In the genomic region with DNA sequence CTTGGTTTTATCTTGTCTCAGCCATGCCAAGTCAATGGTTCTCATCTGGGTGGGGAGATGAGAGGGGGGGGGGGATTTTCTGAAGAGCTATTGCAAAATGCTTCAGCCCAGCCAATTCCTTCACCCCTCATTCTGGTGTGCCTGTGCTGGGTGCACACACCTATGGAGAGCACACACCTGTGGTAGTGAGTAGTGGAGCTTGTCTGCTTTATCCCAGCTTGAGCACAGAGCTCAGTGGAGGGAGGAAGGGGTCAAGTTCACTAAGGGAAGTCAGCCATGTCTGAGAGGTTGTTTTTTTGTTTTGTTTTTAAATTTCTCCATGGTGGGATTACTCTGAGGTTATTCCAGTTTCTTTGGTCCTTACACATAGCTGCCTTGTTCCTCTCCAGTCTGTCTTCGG, we compare ENCODE assay signal across 25 mouse cellular contexts. TPM values are rescaled to one million over a fixed set of nuclear protein-coding genes. Genes with fewer than 3 reads are reported as not detected.
DNase-seq lines count a peak whose midpoint lies in the region; ATAC-seq lines count a peak whose summit lies in the region.
"Had no signal": no experiment of that assay in that cellular context is flagged by ENCODE, and none has a peak within 500 bp of the region (broad histone marks: within the 10 kb centered on the region; RNA-seq: fewer than 3 reads in every experiment).

No protein-coding gene starts in this region.

- ATAC-seq in heart, embryonic 13.5 days (ENCODE audit: extremely low read depth, insufficient number of reproducible peaks, low FRiP score, low TSS enrichment) = no peak
- no peak for ATAC-seq in heart, embryonic 11.5 days (replicated peaks; ENCODE audit: insufficient number of reproducible peaks, low FRiP score, low TSS enrichment)
- peak; percentile 65; the same call in 1 of the 2 replicates for ATAC-seq in kidney, embryonic 16.5 days (ENCODE audit: low FRiP score, low TSS enrichment)
- ATAC-seq: forebrain, embryonic 14.5 days had no signal

- H3K27ac ChIP-seq in heart, embryonic 13.5 days (replicated peaks) = 0 out of 2 replicates have a peak overlapping the region, but pooled peaks have one; percentile 8
- H3K27ac ChIP-seq in heart, embryonic 11.5 days (ENCODE audit: low read depth, low read length) = no peak overlapping the region
- H3K27ac ChIP-seq in kidney, embryonic 16.5 days (ENCODE audit: low read length) = no peak overlapping the region
- H3K27ac ChIP-seq: embryonic facial prominence, embryonic 13.5 days; embryonic facial prominence, embryonic 15.5 days; forebrain, embryonic 10.5 days; forebrain, embryonic 12.5 days had no signal

- H3K4me3 ChIP-seq in heart, embryonic 13.5 days = no peak overlapping the region
- H3K4me3 ChIP-seq in heart, embryonic 11.5 days (ENCODE audit: low read depth, low read length) = no peak overlapping the region
- no peak overlapping the region for H3K4me3 ChIP-seq in kidney, embryonic 16.5 days (ENCODE audit: low read length)
- H3K4me3 ChIP-seq: embryonic facial prominence, embryonic 13.5 days; embryonic facial prominence, embryonic 15.5 days; erythroblast, embryonic 14.5 days; forebrain, embryonic 10.5 days; forebrain, embryonic 12.5 days had no signal

- DNase-seq in kidney, postnatal 25 days = no peak
- DNase-seq in urinary bladder, adult 2 months (ENCODE audit: low spot score) = peak; percentile 4
- no peak for DNase-seq in urinary bladder, postnatal 14 days (ENCODE audit: low spot score)
- DNase-seq: adrenal gland, adult 2 months; adrenal gland, postnatal 10 days; adrenal gland, postnatal 25 days; cerebellum, adult 11 months; cerebellum, adult 18-20 months; cerebellum, adult 8-10 months; cerebellum, adult 9-11 months; cerebellum, postnatal 14 days; cerebellum, postnatal 36 days; embryo, embryonic 11 days had no signal

- no peaks in the 10 kb centered on the region for H3K9me3 ChIP-seq in heart, embryonic 13.5 days
- H3K9me3 ChIP-seq in heart, embryonic 11.5 days (replicated peaks; ENCODE audit: control insufficient read depth, low read length) = no peaks in the 10 kb centered on the region
- H3K9me3 ChIP-seq in kidney, embryonic 16.5 days (ENCODE audit: low read length) = no peaks in the 10 kb centered on the region
- H3K9me3 ChIP-seq: embryonic facial prominence, embryonic 13.5 days; embryonic facial prominence, embryonic 15.5 days; forebrain, embryonic 10.5 days; forebrain, embryonic 12.5 days had no signal

- no peak overlapping the region for H3K4me2 ChIP-seq in heart, embryonic 13.5 days
- no peak overlapping the region for H3K4me2 ChIP-seq in heart, embryonic 11.5 days
- H3K4me2 ChIP-seq in kidney, embryonic 16.5 days (replicated peaks; ENCODE audit: low read depth, low read length) = no peak overlapping the region
- H3K4me2 ChIP-seq: embryonic facial prominence, embryonic 13.5 days; embryonic facial prominence, embryonic 15.5 days; forebrain, embryonic 12.5 days had no signal

- H3K4me1 ChIP-seq in heart, embryonic 13.5 days = 0 out of 2 replicates have a peak, but pooled peaks cover 4% of the 10 kb centered on the region
- no peaks in the 10 kb centered on the region; the same call in 1 of the 2 replicates for H3K4me1 ChIP-seq in heart, embryonic 11.5 days (ENCODE audit: control insufficient read depth, insufficient read depth, low read length)
- H3K4me1 ChIP-seq in kidney, embryonic 16.5 days (ENCODE audit: insufficient read depth, low read length) = no peaks in the 10 kb centered on the region
- H3K4me1 ChIP-seq: embryonic facial prominence, embryonic 15.5 days; forebrain, embryonic 10.5 days; forebrain, embryonic 12.5 days had no signal

- no peaks in the 10 kb centered on the region for H3K27me3 ChIP-seq in heart, embryonic 13.5 days (replicated peaks)
- H3K27me3 ChIP-seq in heart, embryonic 11.5 days (ENCODE audit: control insufficient read depth, insufficient read depth, low read length) = no peaks in the 10 kb centered on the region
- no peaks in the 10 kb centered on the region for H3K27me3 ChIP-seq in kidney, embryonic 16.5 days (ENCODE audit: insufficient read depth, low read length)
- H3K27me3 ChIP-seq: embryonic facial prominence, embryonic 13.5 days; embryonic facial prominence, embryonic 15.5 days; forebrain, embryonic 12.5 days had no signal

- H3K36me3 ChIP-seq in heart, embryonic 13.5 days = no peaks in the 10 kb centered on the region
- H3K36me3 ChIP-seq in heart, embryonic 11.5 days (ENCODE audit: control insufficient read depth, insufficient read depth, low read length) = no peaks in the 10 kb centered on the region
- no peaks in the 10 kb centered on the region for H3K36me3 ChIP-seq in kidney, embryonic 16.5 days (ENCODE audit: insufficient read depth, low read length)
- H3K36me3 ChIP-seq: embryonic facial prominence, embryonic 13.5 days; embryonic facial prominence, embryonic 15.5 days; forebrain, embryonic 10.5 days; forebrain, embryonic 12.5 days had no signal

- no peak overlapping the region for H3K9ac ChIP-seq in heart, embryonic 13.5 days
- no peak overlapping the region for H3K9ac ChIP-seq in heart, embryonic 11.5 days (ENCODE audit: low read depth, low read length)
- no peak overlapping the region for H3K9ac ChIP-seq in kidney, embryonic 16.5 days (replicated peaks; ENCODE audit: low read length)
- H3K9ac ChIP-seq: embryonic facial prominence, embryonic 13.5 days; embryonic facial prominence, embryonic 15.5 days; forebrain, embryonic 12.5 days had no signal

- 70% methylated on average over 1 of the region's 1 CpGs for WGBS in heart, embryonic 13.5 days
- WGBS in heart, embryonic 11.5 days (ENCODE audit: insufficient replicate concordance) = 76% methylated on average over 1 of the region's 1 CpGs
- WGBS in kidney, embryonic 16.5 days = 65% methylated on average over 1 of the region's 1 CpGs

RNA-seq across cellular contexts. Expression of gene Calm5, which starts 2.3 kb away (rescaled TPM):
- not detected in 2 replicates for polyA plus RNA-seq in heart, embryonic 13.5 days (2015; fragmentation: Nextera tagmentation; extraction: Ambion mirVana)
- not detected in 2 replicates for polyA plus RNA-seq in heart, embryonic 11.5 days (2014; fragmentation: Nextera tagmentation; extraction: Ambion mirVana)
- polyA plus RNA-seq in kidney, embryonic 16.5 days (2015; fragmentation: Nextera tagmentation; extraction: Ambion mirVana) = not detected in 2 replicates
- not detected in 2 replicates for polyA plus RNA-seq in urinary bladder, adult 2 months (2012; rRNA removed)
- polyA plus RNA-seq: adrenal gland, adult 2 months; brain, embryonic 14.5 days; C2C12; embryonic facial prominence, embryonic 11.5 days; embryonic facial prominence, embryonic 13.5 days; erythroblast, embryonic 14.5 days; forebrain, embryonic 10.5 days; forebrain, embryonic 12.5 days; forebrain, embryonic 14.5 days had no signal

RNA-seq across cellular contexts. Expression of gene Calm4, which starts 18.7 kb away (rescaled TPM):
- polyA plus RNA-seq in heart, embryonic 13.5 days (2015; fragmentation: Nextera tagmentation; extraction: Ambion mirVana) = not detected in 2 replicates
- polyA plus RNA-seq in heart, embryonic 11.5 days (2014; fragmentation: Nextera tagmentation; extraction: Ambion mirVana) = not detected in 2 replicates
- polyA plus RNA-seq in kidney, embryonic 16.5 days (2015; fragmentation: Nextera tagmentation; extraction: Ambion mirVana) = not detected in 2 replicates
- not detected in 2 replicates for polyA plus RNA-seq in urinary bladder, adult 2 months (2012; rRNA removed)
- polyA plus RNA-seq: adrenal gland, adult 2 months; C2C12; embryonic facial prominence, embryonic 11.5 days; erythroblast, embryonic 14.5 days; forebrain, embryonic 10.5 days; forebrain, embryonic 12.5 days; forebrain, embryonic 14.5 days had no signal

RNA-seq across cellular contexts. Expression of gene Calml3, which starts 52.1 kb away (rescaled TPM):
- polyA plus RNA-seq in heart, embryonic 13.5 days (2015; fragmentation: Nextera tagmentation; extraction: Ambion mirVana) = not detected in 2 replicates
- polyA plus RNA-seq in heart, embryonic 11.5 days (2014; fragmentation: Nextera tagmentation; extraction: Ambion mirVana) = 0.11 TPM in 1 of 2 replicates, not detected in the other
- 0.76 and 0.81 TPM in 2 replicates for polyA plus RNA-seq in kidney, embryonic 16.5 days (2015; fragmentation: Nextera tagmentation; extraction: Ambion mirVana)
- 0.13 and 0.19 TPM in 2 replicates for polyA plus RNA-seq in urinary bladder, adult 2 months (2012; rRNA removed)
- polyA plus RNA-seq: adrenal gland, adult 2 months; erythroblast, embryonic 14.5 days; forebrain, embryonic 10.5 days; forebrain, embryonic 12.5 days; forebrain, embryonic 14.5 days had no signal
